Mouse (Mus musculus) liver (tissue): ENCODE measurements around the gene Foxp4.

Experiments
- DNase-seq: peaks from one replicate; pipeline ENCODE4 v3.0.0-alpha.2; 2020; ENCODE audit warnings: mixed read lengths

Gene Foxp4

GRCm38 (mm10) chr17:47924383-47925339, at the start of gene Foxp4:
TSS of gene Foxp4 (minus strand) at chr17:47924645.
- DNase-seq, result peak; percentile 88

GRCm38 (mm10) chr17:47973563-47974472, 49.4 kb upstream of the Foxp4 start:
- peak; percentile 69 for DNase-seq

GRCm38 (mm10) chr17:47965885-47966505, 41.5 kb upstream of the Foxp4 start:
- no peak for DNase-seq

GRCm38 (mm10) chr17:47958046-47958790, 33.8 kb upstream of the Foxp4 start:
- DNase-seq, result peak; percentile 31

- no peak for DNase-seq
Observed at GRCm38 (mm10) chr17:47956486-47956885, 32.0 kb upstream of the Foxp4 start.

- DNase-seq, result peak; percentile 32
Observed at GRCm38 (mm10) chr17:47955054-47955741, 30.8 kb upstream of the Foxp4 start.

- DNase-seq, result no peak
Observed at GRCm38 (mm10) chr17:47953231-47953630, 28.8 kb upstream of the Foxp4 start.

GRCm38 (mm10) chr17:47952368-47953081, 28.1 kb upstream of the Foxp4 start:
- no peak for DNase-seq

GRCm38 (mm10) chr17:47951452-47951851, 27.0 kb upstream of the Foxp4 start:
- no peak for DNase-seq

- no peak for DNase-seq
Observed at GRCm38 (mm10) chr17:47950831-47951230, 26.4 kb upstream of the Foxp4 start.

- no peak for DNase-seq
Observed at GRCm38 (mm10) chr17:47949441-47949840, 25.0 kb upstream of the Foxp4 start.

- DNase-seq, result no peak
Observed at GRCm38 (mm10) chr17:47948753-47949152, 24.3 kb upstream of the Foxp4 start.

GRCm38 (mm10) chr17:47946921-47947420, 22.5 kb upstream of the Foxp4 start:
- DNase-seq, result peak; percentile 41

- DNase-seq, result no peak
Observed at GRCm38 (mm10) chr17:47946111-47946510, 21.7 kb upstream of the Foxp4 start.

- DNase-seq, result no peak
Observed at GRCm38 (mm10) chr17:47943103-47943870, 18.8 kb upstream of the Foxp4 start.

- no peak for DNase-seq
Observed at GRCm38 (mm10) chr17:47942008-47942407, 17.6 kb upstream of the Foxp4 start.

GRCm38 (mm10) chr17:47938839-47939238, 14.4 kb upstream of the Foxp4 start:
- DNase-seq, result no peak

- no peak for DNase-seq
Observed at GRCm38 (mm10) chr17:47937926-47938600, 13.6 kb upstream of the Foxp4 start.

GRCm38 (mm10) chr17:47936591-47936990, 12.1 kb upstream of the Foxp4 start:
- DNase-seq, result no peak
